Mouse (Mus musculus) frontal cortex, adult (tissue): ENCODE measurements at regions not wholly inside any gene's neighbourhood (a gene's known extent, or its start where the extent isn't known, plus 50 kb on each side); places are given as distances from the start of the nearest gene placed in this dataset.
"Not testable (repeated sequence)": the region's sequence is repeated elsewhere in the genome, so short reads cannot be mapped to it uniquely, and the experiment has no call there.

Experiments
- ATAC-seq: cut with Nextera tagmentation; 2 replicates; pipeline ENCODE4 v1.9.2; 2017; ENCODE audit warnings: mild to moderate bottlenecking, moderate library complexity, mixed read lengths; ENCODE audit not compliant: low TSS enrichment

GRCm38 (mm10) chr8:59977024-59977662, 525.9 kb downstream of the Gm10283 start:
- ATAC-seq: peak; percentile 91

- no peak for ATAC-seq
Measured at GRCm38 (mm10) chr8:59965416-59965815, 537.6 kb downstream of the Gm10283 start.

- ATAC-seq: peak; percentile 91
Measured at GRCm38 (mm10) chr8:59963234-59963633, 539.8 kb downstream of the Gm10283 start.

GRCm38 (mm10) chr8:59953741-59954140, 549.3 kb downstream of the Gm10283 start:
- ATAC-seq: not testable (repeated sequence)

GRCm38 (mm10) chr8:59906799-59907198, 596.2 kb downstream of the Gm10283 start:
- no peak for ATAC-seq
